Mouse (Mus musculus): ENCODE data around the gene Gm45716. TPM values are rescaled to one million over a fixed set of nuclear protein-coding genes. Genes with fewer than 3 reads are reported as not detected.
A peak's percentile ranks its signal among the peaks of the same experiment; 100 is the strongest.
"Not testable (repeated sequence)": the region's sequence is repeated elsewhere in the genome, so short reads cannot be mapped to it uniquely, and the experiment has no call there.

Gene Gm45716
- polyA plus RNA-seq, 1 experiment = 3.0 TPM

DNA sequence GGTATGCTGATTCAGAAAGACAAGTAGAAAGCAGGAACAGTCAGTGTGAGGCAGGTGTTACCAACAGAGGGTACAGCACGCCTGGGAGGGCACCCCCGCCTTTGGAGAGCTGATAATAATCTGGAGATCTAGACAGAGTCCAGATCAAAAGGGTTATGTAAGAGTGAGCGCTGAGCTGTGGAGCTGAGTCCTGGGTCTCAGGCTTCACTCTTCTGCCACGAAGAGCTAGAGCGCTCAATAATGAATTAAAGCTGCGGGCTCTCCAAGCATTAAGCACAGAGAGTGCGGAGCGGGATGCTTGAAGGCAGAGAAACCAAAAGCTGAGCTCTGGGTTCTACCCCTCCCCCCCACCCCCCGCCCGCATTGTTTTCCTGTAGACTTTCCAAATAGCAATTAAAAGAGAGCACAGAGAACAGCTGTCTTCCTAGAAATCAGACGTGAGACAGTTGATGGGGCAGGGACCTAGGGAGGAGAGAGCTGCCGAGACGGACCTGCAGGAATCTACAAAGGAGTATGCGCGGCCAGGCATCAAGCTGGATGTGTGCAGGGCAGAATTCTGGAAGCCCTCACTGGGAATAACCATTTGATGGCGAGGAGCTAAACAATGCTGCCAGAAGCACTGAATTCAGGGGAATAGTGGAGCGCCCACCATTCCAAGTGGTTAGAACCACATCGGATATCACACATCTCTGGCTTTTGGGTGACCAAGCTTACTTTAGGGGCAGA, 82.1 kb downstream of the Gm45716 start:
- 25% methylated on average over 18 of the region's 18 CpGs for WGBS
- peak overlapping the region; percentile 5 for H3K4me3 ChIP-seq (ENCODE audit: low read depth, low read length)
- peaks cover 23% of the 10 kb centered on the region for H3K36me3 ChIP-seq (ENCODE audit: control insufficient read depth, insufficient read depth, low read length)
- H3K27me3 ChIP-seq (ENCODE audit: control insufficient read depth, insufficient read depth, low read length) = no peaks in the 10 kb centered on the region
- peaks cover 16% of the 10 kb centered on the region for H3K4me1 ChIP-seq (ENCODE audit: control insufficient read depth, insufficient read depth, insufficient read length, low read length)
- TF ChIP-seq POLR2A (IDR thresholded peaks at IDR 0.05; ENCODE audit: low read depth, low read length) (no peak), CTCF (IDR thresholded peaks at IDR 0.05; ENCODE audit: extremely low read depth, insufficient read length, insufficient replicate concordance, low read depth, low read length) (no peak)
- H3K27ac ChIP-seq (ENCODE audit: insufficient read depth, low read depth, low read length) = peak overlapping the region; percentile 71

DNA sequence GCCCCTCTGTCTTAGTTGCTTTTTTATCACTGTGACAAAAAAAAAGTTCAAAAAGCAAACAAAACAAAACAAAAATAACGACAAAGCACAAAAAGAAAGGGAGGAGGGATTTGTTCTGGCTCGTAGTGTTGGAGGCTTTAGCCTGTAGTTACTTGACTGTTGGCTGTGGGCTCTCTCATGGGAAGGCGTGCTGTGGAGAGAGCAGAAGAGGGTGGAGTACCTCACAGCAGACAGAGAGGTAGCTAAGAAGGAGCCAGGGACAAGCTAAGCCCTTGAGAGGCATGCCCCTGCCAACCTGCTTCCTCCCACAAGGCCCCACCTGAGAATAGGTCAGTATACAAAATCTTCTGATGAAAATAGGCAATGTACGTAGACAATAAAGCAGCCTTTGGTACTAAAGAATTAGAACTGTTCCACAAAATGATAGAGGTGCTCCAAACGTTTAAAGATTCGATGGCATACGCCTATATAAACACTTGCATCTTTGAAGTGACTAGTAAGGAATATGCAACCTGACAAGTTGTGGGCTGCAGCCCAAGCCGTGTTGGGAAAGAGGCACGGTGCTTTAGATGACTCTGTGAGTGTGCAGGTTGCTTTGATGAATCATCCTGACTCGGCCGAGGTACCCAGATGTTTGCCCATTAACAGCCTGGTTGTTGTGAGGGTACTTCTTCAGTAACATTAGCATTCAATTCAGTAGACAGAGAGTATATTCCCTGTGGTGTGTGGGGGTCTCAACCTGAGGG, 82.8 kb downstream of the Gm45716 start:
- Histone ChIP-seq H3K27me3 (ENCODE audit: control insufficient read depth, insufficient read depth, low read length) (no peaks in the 10 kb centered on the region), H3K27ac (ENCODE audit: insufficient read depth, low read depth, low read length) (peak overlapping the region; percentile 71), H3K4me1 (ENCODE audit: control insufficient read depth, insufficient read depth, insufficient read length, low read length) (peaks cover 16% of the 10 kb centered on the region), H3K4me3 (ENCODE audit: low read depth, low read length) (no peak overlapping the region), H3K36me3 (ENCODE audit: control insufficient read depth, insufficient read depth, low read length) (peaks cover 21% of the 10 kb centered on the region)
- WGBS = 46% methylated on average over 11 of the region's 11 CpGs
- TF ChIP-seq POLR2A (IDR thresholded peaks at IDR 0.05; ENCODE audit: low read depth, low read length) (no peak), CTCF (IDR thresholded peaks at IDR 0.05; ENCODE audit: extremely low read depth, insufficient read length, insufficient replicate concordance, low read depth, low read length) (no peak)

DNA sequence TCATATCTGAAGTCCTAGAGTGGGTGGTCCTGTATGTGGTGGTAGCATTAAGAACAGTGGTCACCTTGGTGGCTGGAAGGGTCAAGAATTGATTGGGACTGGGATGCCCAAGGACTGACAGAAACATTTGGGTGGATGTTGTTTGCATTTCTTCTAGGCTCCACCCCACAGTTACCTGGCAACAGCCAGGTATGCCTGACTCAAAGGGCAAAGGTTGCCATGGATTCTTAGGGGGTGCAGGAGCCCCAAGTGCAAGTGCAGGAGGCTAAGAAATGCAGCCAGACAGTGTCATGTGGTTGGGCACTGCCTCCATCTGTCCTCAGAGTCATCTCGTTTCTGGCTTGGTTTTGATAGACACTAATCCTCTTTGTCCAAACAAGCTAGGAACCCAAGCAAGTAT, 86.7 kb downstream of the Gm45716 start:
- peaks cover 9% of the 10 kb centered on the region for H3K4me1 ChIP-seq (ENCODE audit: control insufficient read depth, insufficient read depth, insufficient read length, low read length)
- H3K36me3 ChIP-seq (ENCODE audit: control insufficient read depth, insufficient read depth, low read length) = peaks cover 30% of the 10 kb centered on the region
- H3K4me3 ChIP-seq (ENCODE audit: low read depth, low read length) = no peak overlapping the region
- H3K27me3 ChIP-seq (ENCODE audit: control insufficient read depth, insufficient read depth, low read length) = no peaks in the 10 kb centered on the region
- 23% methylated on average over 1 of the region's 1 CpGs for WGBS
- no peak overlapping the region for H3K27ac ChIP-seq (ENCODE audit: insufficient read depth, low read depth, low read length)
- no peak for TF ChIP-seq CTCF (IDR thresholded peaks at IDR 0.05; ENCODE audit: extremely low read depth, insufficient read length, insufficient replicate concordance, low read depth, low read length)
- no peak for TF ChIP-seq POLR2A (IDR thresholded peaks at IDR 0.05; ENCODE audit: low read depth, low read length)

DNA sequence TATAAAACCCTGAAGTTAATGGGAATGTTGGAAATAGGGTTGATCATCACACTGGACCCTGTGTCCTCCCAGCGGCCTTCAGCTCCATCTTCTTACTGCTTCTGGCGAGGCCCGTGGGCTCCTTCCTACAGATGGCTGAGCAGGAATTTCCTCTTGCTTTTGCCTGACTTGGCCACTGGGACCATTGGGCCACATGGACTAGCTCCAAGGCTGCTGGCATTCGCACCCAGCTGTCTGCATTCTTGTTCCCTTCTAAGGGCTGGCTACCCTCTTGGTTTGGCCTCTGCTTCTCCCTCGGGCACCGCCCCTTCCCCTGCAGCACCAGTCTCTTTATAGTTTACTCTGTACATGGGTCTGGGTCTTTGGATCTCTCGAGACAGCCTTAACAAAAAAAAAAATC, 88.2 kb downstream of the Gm45716 start:
- no peak for TF ChIP-seq CTCF (IDR thresholded peaks at IDR 0.05; ENCODE audit: extremely low read depth, insufficient read length, insufficient replicate concordance, low read depth, low read length)
- no peak for TF ChIP-seq POLR2A (IDR thresholded peaks at IDR 0.05; ENCODE audit: low read depth, low read length)
- 90% methylated on average over 7 of the region's 7 CpGs for WGBS
- Histone ChIP-seq H3K4me3 (ENCODE audit: low read depth, low read length) (no peak overlapping the region), H3K27ac (ENCODE audit: insufficient read depth, low read depth, low read length) (no peak overlapping the region), H3K36me3 (ENCODE audit: control insufficient read depth, insufficient read depth, low read length) (peaks cover 32% of the 10 kb centered on the region), H3K27me3 (ENCODE audit: control insufficient read depth, insufficient read depth, low read length) (no peaks in the 10 kb centered on the region), H3K4me1 (ENCODE audit: control insufficient read depth, insufficient read depth, insufficient read length, low read length) (peaks cover 6% of the 10 kb centered on the region; the same call in 1 of the 2 replicates)

DNA sequence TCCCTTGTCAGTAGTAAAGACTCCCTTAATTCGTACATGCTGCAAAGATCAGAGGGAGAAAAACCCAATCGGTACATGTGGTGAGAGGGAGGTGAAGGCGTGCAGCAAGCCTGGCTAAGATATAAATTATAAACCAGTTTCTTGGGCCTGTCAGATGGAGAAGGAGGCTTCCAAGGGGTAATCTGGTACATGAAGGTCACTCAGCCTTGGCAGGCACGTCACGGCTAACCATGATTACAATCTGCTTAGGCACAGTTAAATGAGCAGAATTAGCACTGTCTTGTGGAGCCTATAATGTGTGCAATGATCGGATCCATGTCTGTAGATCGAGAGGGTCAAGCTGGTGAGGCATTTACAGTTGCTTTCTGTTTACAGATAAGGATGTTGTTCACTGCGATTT, 88.7 kb downstream of the Gm45716 start:
- H3K27me3 ChIP-seq (ENCODE audit: control insufficient read depth, insufficient read depth, low read length) = no peaks in the 10 kb centered on the region

DNA sequence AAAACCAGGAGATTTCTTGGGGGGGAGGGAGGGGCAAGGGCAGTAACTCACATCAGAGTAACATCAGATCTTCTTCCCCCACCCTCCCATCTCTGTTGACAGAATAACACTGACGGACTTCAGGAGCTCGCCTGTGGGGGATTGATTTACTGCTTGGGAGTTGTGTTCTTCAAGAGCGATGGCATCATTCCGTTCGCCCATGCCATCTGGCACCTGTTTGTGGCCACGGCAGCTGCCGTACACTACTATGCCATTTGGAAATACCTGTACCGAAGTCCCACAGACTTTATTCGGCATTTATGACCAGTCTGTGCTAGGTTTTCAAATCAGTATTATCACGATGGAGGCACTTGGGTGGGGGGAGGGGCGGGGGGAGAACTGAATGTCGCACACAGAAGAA, 89.1 kb downstream of the Gm45716 start:
- Histone ChIP-seq H3K27me3 (ENCODE audit: control insufficient read depth, insufficient read depth, low read length) (no peaks in the 10 kb centered on the region), H3K36me3 (ENCODE audit: control insufficient read depth, insufficient read depth, low read length) (peaks cover 28% of the 10 kb centered on the region), H3K4me1 (ENCODE audit: control insufficient read depth, insufficient read depth, insufficient read length, low read length) (peaks cover 6% of the 10 kb centered on the region; the same call in 1 of the 2 replicates), H3K27ac (ENCODE audit: insufficient read depth, low read depth, low read length) (no peak overlapping the region), H3K4me3 (ENCODE audit: low read depth, low read length) (no peak overlapping the region)
- whole genome bisulfite sequencing = 89% methylated on average over 12 of the region's 12 CpGs
- TF ChIP-seq POLR2A (IDR thresholded peaks at IDR 0.05; ENCODE audit: low read depth, low read length) = no peak
- no peak for TF ChIP-seq CTCF (IDR thresholded peaks at IDR 0.05; ENCODE audit: extremely low read depth, insufficient read length, insufficient replicate concordance, low read depth, low read length)

More for the DNA sequence above, 88.7 kb downstream of the Gm45716 start:
- Histone ChIP-seq H3K36me3 (ENCODE audit: control insufficient read depth, insufficient read depth, low read length) (peaks cover 30% of the 10 kb centered on the region), H3K4me1 (ENCODE audit: control insufficient read depth, insufficient read depth, insufficient read length, low read length) (peaks cover 6% of the 10 kb centered on the region; the same call in 1 of the 2 replicates), H3K4me3 (ENCODE audit: low read depth, low read length) (no peak overlapping the region), H3K27ac (ENCODE audit: insufficient read depth, low read depth, low read length) (no peak overlapping the region)
- 82% methylated on average over 8 of the region's 8 CpGs for WGBS
- TF ChIP-seq CTCF (IDR thresholded peaks at IDR 0.05; ENCODE audit: extremely low read depth, insufficient read length, insufficient replicate concordance, low read depth, low read length) = no peak
- TF ChIP-seq POLR2A (IDR thresholded peaks at IDR 0.05; ENCODE audit: low read depth, low read length) = no peak

DNA sequence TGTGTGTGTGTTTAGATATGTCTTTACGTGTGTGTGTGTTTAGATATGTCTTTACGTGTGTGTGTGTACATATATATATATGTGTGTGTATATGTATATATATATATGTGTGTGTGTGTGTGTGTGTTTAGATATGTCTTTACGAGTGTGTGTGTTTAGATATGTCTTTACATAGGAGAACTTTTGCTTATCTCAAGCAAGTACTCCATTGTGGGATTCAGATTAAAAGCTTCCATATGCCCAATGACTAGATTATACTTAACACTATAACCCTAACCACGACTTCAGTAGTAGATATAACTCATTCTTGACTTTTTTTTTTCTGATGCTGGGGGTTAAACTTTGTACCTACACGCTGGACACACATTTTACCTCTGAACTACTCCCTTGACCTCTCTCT, 92.6 kb downstream of the Gm45716 start:
- H3K27ac ChIP-seq (ENCODE audit: insufficient read depth, low read depth, low read length) = no peak overlapping the region
- 83% methylated on average over 5 of the region's 5 CpGs for WGBS
- H3K36me3 ChIP-seq (ENCODE audit: control insufficient read depth, insufficient read depth, low read length) = peaks cover 21% of the 10 kb centered on the region
- H3K4me1 ChIP-seq (ENCODE audit: control insufficient read depth, insufficient read depth, insufficient read length, low read length) = peaks cover 6% of the 10 kb centered on the region; the same call in 1 of the 2 replicates
- TF ChIP-seq CTCF (IDR thresholded peaks at IDR 0.05; ENCODE audit: extremely low read depth, insufficient read length, insufficient replicate concordance, low read depth, low read length) (no peak), POLR2A (IDR thresholded peaks at IDR 0.05; ENCODE audit: low read depth, low read length) (no peak)
- no peak overlapping the region for H3K4me3 ChIP-seq (ENCODE audit: low read depth, low read length)
- H3K27me3 ChIP-seq (ENCODE audit: control insufficient read depth, insufficient read depth, low read length) = no peaks in the 10 kb centered on the region

DNA sequence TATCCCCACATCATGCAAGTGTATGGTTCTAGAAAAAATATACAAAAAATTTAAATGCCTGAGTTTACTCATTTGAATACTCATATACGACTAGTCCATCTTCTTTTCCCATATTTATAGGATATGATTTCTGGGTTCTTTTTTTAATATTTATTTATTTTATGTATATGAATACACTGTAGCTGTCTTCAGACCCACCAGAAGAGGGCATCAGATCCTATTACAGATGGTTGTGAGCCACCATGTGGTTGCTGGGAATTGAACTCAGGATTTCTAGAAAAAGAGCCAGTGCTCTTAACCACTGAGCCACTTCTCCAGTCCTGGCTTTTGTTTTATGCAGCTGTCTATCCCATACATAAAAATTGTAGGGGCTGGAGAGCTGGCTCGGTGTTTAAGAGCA, 94.5 kb downstream of the Gm45716 start:
- not testable (repeated sequence) for H3K4me3 ChIP-seq (ENCODE audit: low read depth, low read length); H3K27me3 ChIP-seq (ENCODE audit: control insufficient read depth, insufficient read depth, low read length); H3K4me1 ChIP-seq (ENCODE audit: control insufficient read depth, insufficient read depth, insufficient read length, low read length); H3K27ac ChIP-seq (ENCODE audit: insufficient read depth, low read depth, low read length)
- WGBS = 94% methylated on average over 2 of the region's 2 CpGs
- peaks cover 10% of the 10 kb centered on the region for H3K36me3 ChIP-seq (ENCODE audit: control insufficient read depth, insufficient read depth, low read length)
